Mouse (Mus musculus) embryo, embryonic 10.5 days (tissue): Measurements from ENCODE around the gene Pcp2.
A peak's percentile ranks its signal among the peaks of the same experiment; 100 is the strongest.
"Not testable (repeated sequence)": the region's sequence is repeated elsewhere in the genome, so short reads cannot be mapped to it uniquely, and the experiment has no call there.

ENCODE experiments used
- DNase-seq: peaks from one replicate; pipeline ENCODE4 v3.0.0-alpha.2; 2015; ENCODE audit warnings: low spot score

Gene Pcp2

DNA sequence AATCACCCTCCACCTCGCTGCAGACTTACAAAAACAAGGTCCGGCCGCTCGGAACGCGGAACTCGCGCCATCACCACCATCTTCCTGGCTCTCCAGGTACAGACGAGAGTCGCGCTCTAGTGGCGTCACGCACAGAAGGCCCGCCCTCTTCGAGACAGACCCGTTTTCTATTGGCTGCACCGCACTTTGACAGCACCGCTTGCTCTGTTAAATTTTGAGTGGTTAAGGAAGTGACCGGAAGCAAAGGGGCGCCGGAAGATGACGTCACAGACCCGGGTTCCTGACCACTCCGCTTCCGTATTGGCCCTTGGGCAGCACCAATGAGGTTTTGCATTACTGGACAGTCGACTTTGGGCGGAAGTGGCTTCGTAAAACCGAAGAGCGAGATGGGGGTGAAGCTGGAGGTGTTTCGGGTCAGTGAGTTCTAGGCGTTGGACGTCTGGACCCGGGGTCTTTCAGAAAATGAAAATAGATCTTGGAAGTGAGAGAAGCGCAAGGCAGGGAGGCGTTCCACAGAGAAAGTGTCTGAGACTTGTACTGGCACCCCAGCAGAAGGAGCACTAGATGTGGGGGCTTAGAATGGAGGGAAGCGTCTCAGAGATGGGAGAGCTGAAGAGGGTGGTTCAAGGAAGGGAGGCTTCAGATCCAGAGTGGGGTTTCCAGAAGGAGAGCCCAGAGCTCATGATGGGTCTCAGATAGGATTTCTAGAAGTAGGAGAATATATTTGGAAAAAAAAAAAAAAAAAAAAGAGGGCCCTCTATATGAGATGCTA lies 4.0 kb downstream of the Pcp2 start, which contains the start of the genes Xab2 and Pet100:
TSS of gene Xab2 (minus strand) at position 118 of the 772 bp plus-strand sequence.
TSS of gene Pet100 (plus strand) at position 350 of the 772 bp plus-strand sequence.
- DNase-seq: peak; percentile 100

- no peak for DNase-seq
Measured at GRCm38 (mm10) chr8:3609816-3610150, 15.6 kb downstream of the Pcp2 start.

DNA sequence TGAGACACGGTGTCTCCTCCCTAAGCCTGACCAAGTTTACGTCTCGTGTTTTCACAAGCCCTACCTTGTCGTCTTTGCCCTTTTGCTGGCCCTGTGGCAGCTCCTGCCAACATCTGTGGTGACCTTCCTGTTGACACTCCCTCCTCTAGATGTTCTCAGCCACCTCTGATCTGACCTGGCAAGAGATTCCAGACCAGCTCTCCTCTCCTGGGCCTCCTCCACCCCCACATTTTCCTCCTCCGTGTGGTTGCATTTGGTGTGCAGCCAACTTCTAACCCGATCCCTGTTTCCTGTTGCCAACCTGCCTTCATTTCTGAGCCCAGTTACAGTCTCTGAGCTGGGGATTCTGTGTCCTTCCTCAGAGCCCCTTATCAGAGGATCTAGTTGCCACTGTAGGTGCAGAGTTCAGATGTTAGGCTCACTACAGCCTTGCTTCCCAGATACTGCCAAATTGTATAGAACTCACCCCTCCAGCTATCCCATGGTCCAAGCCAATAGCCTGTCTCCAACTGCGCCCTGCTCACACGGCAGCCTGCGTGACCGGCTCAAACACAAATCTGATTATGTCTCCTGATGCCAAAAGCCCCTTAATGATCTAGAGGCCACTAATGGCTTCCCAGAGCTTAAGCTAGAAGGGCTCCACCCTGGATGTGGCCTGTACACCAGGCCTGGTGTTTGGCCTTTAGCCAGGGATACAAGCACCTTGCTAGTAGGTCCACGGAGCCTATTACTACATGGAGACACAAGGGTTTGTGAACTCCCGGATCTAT lies 16.1 kb downstream of the Pcp2 start:
- no peak for DNase-seq

DNA sequence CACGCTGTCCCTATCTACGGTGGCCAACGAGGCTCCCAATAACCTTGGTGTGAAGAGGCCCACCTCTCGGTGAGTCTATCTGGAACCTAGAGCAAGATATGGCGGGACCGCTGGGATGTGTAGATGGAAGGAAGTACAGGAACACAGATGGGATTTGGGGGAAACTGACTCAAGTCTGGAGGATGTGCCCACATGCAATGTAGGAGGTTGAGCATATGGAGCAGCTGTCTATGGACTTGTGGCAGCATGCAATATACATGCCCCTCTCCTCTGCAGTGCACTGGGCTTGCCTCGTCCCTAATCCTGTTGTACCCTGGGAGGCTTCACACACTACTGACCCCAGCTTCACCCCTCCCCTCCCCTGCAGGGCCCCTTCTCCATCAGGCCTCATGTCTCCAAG lies 17.5 kb downstream of the Pcp2 start:
- DNase-seq: no peak

DNA sequence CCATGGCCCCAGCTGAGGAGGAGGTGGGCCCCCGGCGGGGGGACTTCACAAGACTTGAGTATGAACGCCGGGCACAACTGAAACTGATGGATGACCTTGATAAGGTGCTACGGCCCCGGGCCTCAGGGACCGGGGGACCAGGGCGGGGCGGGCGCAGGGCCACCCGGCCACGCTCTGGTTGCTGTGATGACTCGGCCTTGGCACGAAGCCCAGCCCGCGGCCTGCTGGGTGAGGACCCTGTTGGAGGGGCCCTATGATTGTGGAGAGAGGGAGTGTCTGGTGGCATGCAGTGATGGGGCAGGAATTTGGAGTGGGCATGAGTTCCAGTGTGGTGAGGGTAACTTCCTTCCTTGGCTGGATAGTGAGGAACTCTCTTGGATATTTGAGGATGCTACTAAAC lies 18.8 kb downstream of the Pcp2 start:
- no peak for DNase-seq

- no peak for DNase-seq
Measured at GRCm38 (mm10) chr8:3603439-3603838, 21.9 kb downstream of the Pcp2 start.

GRCm38 (mm10) chr8:3600401-3600800 lies 24.9 kb downstream of the Pcp2 start:
- no peak for DNase-seq

DNA sequence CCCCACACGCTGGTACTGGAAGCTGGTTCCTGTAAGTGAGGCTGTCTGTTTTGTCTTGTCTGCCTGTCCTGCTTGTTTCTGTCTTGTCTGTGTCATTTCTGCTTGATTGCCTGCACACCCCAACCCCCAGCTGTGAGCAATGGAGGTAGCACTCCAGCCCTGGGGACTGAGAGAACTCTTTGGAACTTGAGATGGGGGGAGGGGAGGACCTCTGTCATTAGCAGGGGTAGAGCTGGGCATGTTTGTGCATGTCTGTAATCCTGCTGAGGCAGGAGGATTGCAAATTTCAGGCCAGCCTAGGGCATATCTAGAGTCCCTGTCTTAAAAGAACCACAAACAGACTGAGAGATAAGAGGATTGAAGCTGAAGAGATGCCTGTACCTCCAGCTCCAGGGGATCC lies 26.1 kb downstream of the Pcp2 start:
- DNase-seq: no peak

- no peak for DNase-seq
Measured at GRCm38 (mm10) chr8:3598054-3598453, 27.3 kb downstream of the Pcp2 start.

GRCm38 (mm10) chr8:3594466-3594865 lies 30.9 kb downstream of the Pcp2 start:
- DNase-seq: no peak

GRCm38 (mm10) chr8:3593470-3593869 lies 31.9 kb downstream of the Pcp2 start:
- DNase-seq: no peak

- peak; percentile 18 for DNase-seq
Measured at GRCm38 (mm10) chr8:3588258-3588633, 37.1 kb downstream of the Pcp2 start.

DNA sequence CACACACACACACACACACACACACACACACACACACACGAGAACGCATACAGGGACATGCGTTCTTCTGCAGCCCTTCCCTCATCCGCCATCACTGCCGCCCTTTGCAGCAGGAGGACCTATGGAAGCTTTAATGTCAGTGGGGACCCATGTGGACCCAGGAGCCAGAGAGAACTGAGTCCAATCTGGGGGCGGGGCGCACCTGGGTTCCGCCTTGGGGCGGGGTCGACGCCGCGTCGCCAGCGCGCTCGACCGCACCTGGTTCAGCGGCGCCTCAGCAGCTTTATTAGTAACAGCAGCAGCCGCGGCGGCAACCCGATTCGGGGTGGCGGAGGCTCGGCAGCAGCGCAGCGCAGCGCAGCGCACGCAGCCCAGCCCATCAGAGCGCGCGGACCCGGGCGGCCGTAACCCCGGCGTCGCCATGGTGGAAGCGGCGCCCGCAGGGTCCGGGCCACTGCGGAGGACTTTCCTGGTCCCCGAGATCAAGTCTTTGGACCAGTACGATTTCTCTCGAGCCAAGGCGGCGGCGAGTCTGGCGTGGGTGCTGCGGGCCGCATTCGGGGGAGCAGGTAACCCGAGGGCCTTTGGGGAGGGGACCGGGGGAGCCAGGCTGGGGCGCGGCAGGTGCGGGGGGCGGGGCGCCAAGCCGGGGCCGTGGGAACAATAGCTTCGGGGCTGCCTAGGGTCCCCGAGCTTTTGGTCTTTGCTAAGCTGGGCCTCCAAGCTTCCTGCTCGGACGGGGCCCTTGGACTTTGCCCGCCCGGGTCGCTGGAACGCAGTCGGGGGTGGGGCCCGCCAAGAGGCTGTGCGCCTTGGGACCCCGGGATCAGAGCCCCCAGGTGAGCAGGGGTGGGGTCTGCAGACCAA lies 37.7 kb downstream of the Pcp2 start:
- peak; percentile 71 for DNase-seq

- no peak for DNase-seq
Measured at GRCm38 (mm10) chr8:3586993-3587390, 38.4 kb downstream of the Pcp2 start, which contains the start of gene Camsap3. Gene Camsap3 (plus strand): TSS chr8:3587293.

GRCm38 (mm10) chr8:3586452-3586851 lies 38.9 kb downstream of the Pcp2 start:
- DNase-seq: no peak

DNA sequence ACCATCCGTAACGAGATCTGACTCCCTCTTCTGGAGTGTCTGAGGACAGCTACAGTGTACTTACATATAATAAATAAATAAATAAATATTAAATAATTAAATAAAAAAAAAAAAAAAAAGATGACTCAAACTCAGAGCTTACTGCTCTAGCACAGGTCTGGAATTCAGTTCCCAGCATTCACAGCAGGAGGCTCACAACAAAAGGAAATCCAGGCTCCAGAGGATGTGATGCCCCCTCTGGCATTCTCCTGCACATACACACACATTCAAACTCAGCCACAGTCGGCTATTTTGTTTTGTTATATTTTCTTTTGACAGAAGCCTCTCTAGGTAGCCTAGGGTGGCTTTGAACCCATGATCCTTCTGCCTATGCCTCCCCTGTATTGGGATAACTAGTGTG lies 43.4 kb downstream of the Pcp2 start:
- DNase-seq: not testable (repeated sequence)

DNA sequence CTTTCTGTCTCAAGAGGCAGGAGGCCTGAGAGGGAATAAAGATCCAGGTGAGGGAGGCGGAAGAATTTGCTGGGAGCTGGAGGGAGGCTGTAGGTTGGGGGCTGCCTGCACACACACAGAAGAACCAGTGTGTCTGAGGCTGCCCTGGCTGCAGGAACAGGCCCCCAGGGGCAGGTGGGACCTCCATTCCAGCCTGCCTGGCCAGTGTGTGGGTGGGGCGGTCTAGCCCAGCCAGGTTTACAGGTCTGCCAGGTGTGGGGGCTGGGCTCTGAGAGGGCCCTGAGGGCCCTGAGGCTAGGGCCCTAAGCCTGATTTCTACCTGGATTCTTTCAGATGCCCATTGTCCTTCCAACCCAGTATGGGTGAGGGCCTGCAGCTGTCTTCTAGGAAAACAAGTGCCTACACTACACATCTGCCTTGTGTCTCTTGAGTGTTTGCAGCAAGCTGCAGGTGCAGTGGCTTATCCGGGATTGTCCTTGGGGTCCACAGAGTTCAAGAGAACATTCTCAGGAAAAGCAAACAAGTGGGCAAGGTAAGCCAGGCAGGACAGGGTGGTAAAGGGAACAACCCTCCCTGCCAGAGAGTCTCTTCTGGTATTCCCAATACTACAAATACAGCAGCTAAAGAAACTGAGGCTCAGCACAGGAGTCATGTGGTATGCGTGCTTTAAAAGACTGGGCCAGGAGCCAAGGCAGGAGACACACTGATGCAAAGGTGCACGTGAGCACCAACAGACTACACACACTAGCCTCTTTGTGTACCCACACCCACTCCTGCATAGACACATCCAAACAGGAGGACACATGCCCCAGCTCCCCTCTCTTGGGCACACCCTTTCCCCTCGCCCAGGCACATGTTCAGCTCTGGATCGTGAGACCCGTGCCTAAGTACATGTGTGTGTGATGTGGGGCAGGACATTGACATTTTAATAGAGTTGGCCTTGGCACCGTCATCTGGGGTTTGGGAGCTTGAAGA lies 45.7 kb downstream of the Pcp2 start:
- no peak for DNase-seq

DNA sequence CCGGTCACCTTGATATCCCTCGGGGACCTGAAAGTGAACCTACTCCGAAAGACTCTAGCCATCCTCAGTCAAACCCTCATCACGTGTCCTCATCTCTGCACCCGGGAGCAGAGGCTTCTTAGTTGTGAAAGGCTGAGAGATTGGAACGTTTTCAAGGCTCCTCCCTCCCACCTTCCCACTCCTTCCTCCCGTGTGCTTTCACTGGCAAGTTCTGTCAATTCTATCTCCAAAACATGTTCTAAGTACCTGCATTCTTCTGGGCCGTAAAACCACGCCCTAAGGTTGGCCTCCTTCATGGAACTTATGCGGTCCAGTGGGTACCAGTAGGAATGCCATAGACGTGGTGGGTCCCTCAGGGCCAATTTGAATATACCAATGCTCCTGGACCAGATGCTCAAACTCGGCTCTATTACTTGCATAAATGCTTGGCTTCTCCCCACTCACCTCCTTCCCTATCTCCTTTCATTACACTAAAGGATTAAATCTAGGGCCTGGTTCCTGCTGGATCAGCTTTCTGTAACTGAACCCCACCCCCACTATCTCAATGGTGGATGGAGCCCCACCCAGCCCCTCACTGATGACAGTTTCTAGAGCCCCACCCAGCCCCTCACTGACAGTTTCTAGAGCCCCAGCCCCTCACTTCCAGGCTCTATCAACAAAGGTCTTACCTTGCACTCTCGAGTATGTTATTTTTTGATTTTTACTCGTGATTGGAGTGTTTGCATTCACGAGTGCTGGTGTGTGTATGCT lies 49.0 kb downstream of the Pcp2 start:
- DNase-seq: no peak

GRCm38 (mm10) chr8:3574546-3574945 lies 50.8 kb downstream of the Pcp2 start:
- DNase-seq: no peak
